Mouse (Mus musculus): ENCODE measurements at regions not wholly inside any gene's neighbourhood (a gene's known extent, or its start where the extent isn't known, plus 50 kb on each side); places are given as distances from the start of the nearest gene placed in this dataset.
A peak's percentile ranks its signal among the peaks of the same experiment; 100 is the strongest.

- WGBS = 54% methylated on average over 8 of the region's 8 CpGs
- H3K36me3 ChIP-seq (ENCODE audit: control insufficient read depth, insufficient read depth, low read length) = no peaks in the 10 kb centered on the region
- no peak overlapping the region for H3K27ac ChIP-seq (ENCODE audit: low read depth, low read length)
- H3K9me3 ChIP-seq (ENCODE audit: control insufficient read depth, low read length) = no peaks in the 10 kb centered on the region
- peaks cover 33% of the 10 kb centered on the region for H3K4me1 ChIP-seq (ENCODE audit: control insufficient read depth, insufficient read depth, low read depth, low read length)
- peak overlapping the region; percentile 42 for H3K9ac ChIP-seq (ENCODE audit: low read depth, low read length)
- H3K27me3 ChIP-seq (replicated peaks; ENCODE audit: control insufficient read depth, insufficient read depth, low read length) = no peaks in the 10 kb centered on the region
- ATAC-seq = no peak
- H3K4me2 ChIP-seq (ENCODE audit: low read length) = no peak overlapping the region
- H3K4me3 ChIP-seq (ENCODE audit: low read length) = no peak overlapping the region
Measured at GRCm38 (mm10) chr12:86830247-86830585, 54.4 kb downstream of the Irf2bpl start.

- ATAC-seq = no peak
Measured at GRCm38 (mm10) chr12:86829581-86830246, 54.9 kb downstream of the Irf2bpl start.

GRCm38 (mm10) chr12:86827241-86827606, 57.4 kb downstream of the Irf2bpl start:
- H3K4me2 ChIP-seq (ENCODE audit: low read length) = no peak overlapping the region
- H3K27ac ChIP-seq (ENCODE audit: low read depth, low read length) = peak overlapping the region; percentile 26
- no peaks in the 10 kb centered on the region for H3K27me3 ChIP-seq (replicated peaks; ENCODE audit: control insufficient read depth, insufficient read depth, low read length)
- H3K9ac ChIP-seq (ENCODE audit: low read depth, low read length) = no peak overlapping the region
- ATAC-seq = no peak
- 76% methylated on average over 2 of the region's 2 CpGs for WGBS
- H3K9me3 ChIP-seq (ENCODE audit: control insufficient read depth, low read length) = no peaks in the 10 kb centered on the region
- no peak overlapping the region for H3K4me3 ChIP-seq (ENCODE audit: low read length)
- peaks cover 53% of the 10 kb centered on the region for H3K4me1 ChIP-seq (ENCODE audit: control insufficient read depth, insufficient read depth, low read depth, low read length)
- no peaks in the 10 kb centered on the region for H3K36me3 ChIP-seq (ENCODE audit: control insufficient read depth, insufficient read depth, low read length)

More at GRCm38 (mm10) chr12:86829581-86830246, 54.9 kb downstream of the Irf2bpl start:
- Histone ChIP-seq H3K9me3 (ENCODE audit: control insufficient read depth, low read length) (no peaks in the 10 kb centered on the region), H3K4me3 (ENCODE audit: low read length) (no peak overlapping the region), H3K27me3 (replicated peaks; ENCODE audit: control insufficient read depth, insufficient read depth, low read length) (no peaks in the 10 kb centered on the region), H3K4me1 (ENCODE audit: control insufficient read depth, insufficient read depth, low read depth, low read length) (peaks cover 38% of the 10 kb centered on the region), H3K27ac (ENCODE audit: low read depth, low read length) (no peak overlapping the region), H3K4me2 (ENCODE audit: low read length) (no peak overlapping the region), H3K36me3 (ENCODE audit: control insufficient read depth, insufficient read depth, low read length) (no peaks in the 10 kb centered on the region), H3K9ac (ENCODE audit: low read depth, low read length) (peak overlapping the region; percentile 42)
- WGBS = 57% methylated on average over 16 of the region's 16 CpGs

GRCm38 (mm10) chr12:86826420-86827240, 58.0 kb downstream of the Irf2bpl start:
- H3K27ac ChIP-seq (ENCODE audit: low read depth, low read length) = peak overlapping the region; percentile 68
- H3K4me3 ChIP-seq (ENCODE audit: low read length) = no peak overlapping the region
- no peaks in the 10 kb centered on the region for H3K27me3 ChIP-seq (replicated peaks; ENCODE audit: control insufficient read depth, insufficient read depth, low read length)
- H3K4me1 ChIP-seq (ENCODE audit: control insufficient read depth, insufficient read depth, low read depth, low read length) = peaks cover 47% of the 10 kb centered on the region
- WGBS = 35% methylated on average over 13 of the region's 13 CpGs
- no peak overlapping the region for H3K9ac ChIP-seq (ENCODE audit: low read depth, low read length)
- no peaks in the 10 kb centered on the region for H3K36me3 ChIP-seq (ENCODE audit: control insufficient read depth, insufficient read depth, low read length)
- H3K9me3 ChIP-seq (ENCODE audit: control insufficient read depth, low read length) = no peaks in the 10 kb centered on the region
- no peak for ATAC-seq
- no peak overlapping the region for H3K4me2 ChIP-seq (ENCODE audit: low read length)

- Histone ChIP-seq H3K4me1 (ENCODE audit: control insufficient read depth, insufficient read depth, low read depth, low read length) (peaks cover 46% of the 10 kb centered on the region), H3K9ac (ENCODE audit: low read depth, low read length) (no peak overlapping the region), H3K27me3 (replicated peaks; ENCODE audit: control insufficient read depth, insufficient read depth, low read length) (no peaks in the 10 kb centered on the region), H3K9me3 (ENCODE audit: control insufficient read depth, low read length) (no peaks in the 10 kb centered on the region), H3K27ac (ENCODE audit: low read depth, low read length) (peak overlapping the region; percentile 99), H3K4me2 (ENCODE audit: low read length) (no peak overlapping the region), H3K36me3 (ENCODE audit: control insufficient read depth, insufficient read depth, low read length) (no peaks in the 10 kb centered on the region), H3K4me3 (ENCODE audit: low read length) (no peak overlapping the region)
- no peak for ATAC-seq
- WGBS = 36% methylated on average over 6 of the region's 6 CpGs
Measured at GRCm38 (mm10) chr12:86825584-86826419, 58.8 kb downstream of the Irf2bpl start.

- Histone ChIP-seq H3K4me2 (ENCODE audit: low read length) (peak overlapping the region; percentile 48), H3K4me1 (ENCODE audit: control insufficient read depth, insufficient read depth, low read depth, low read length) (peaks cover 43% of the 10 kb centered on the region), H3K9ac (ENCODE audit: low read depth, low read length) (peak overlapping the region; percentile 20), H3K4me3 (ENCODE audit: low read length) (no peak overlapping the region), H3K27me3 (replicated peaks; ENCODE audit: control insufficient read depth, insufficient read depth, low read length) (no peaks in the 10 kb centered on the region), H3K27ac (ENCODE audit: low read depth, low read length) (peak overlapping the region; percentile 99), H3K36me3 (ENCODE audit: control insufficient read depth, insufficient read depth, low read length) (no peaks in the 10 kb centered on the region), H3K9me3 (ENCODE audit: control insufficient read depth, low read length) (no peaks in the 10 kb centered on the region)
- 7% methylated on average over 14 of the region's 14 CpGs for WGBS
- ATAC-seq = peak; percentile 43
Measured at GRCm38 (mm10) chr12:86824860-86825583, 59.6 kb downstream of the Irf2bpl start.

GRCm38 (mm10) chr12:86823855-86824589, 60.6 kb downstream of the Irf2bpl start:
- H3K27me3 ChIP-seq (replicated peaks; ENCODE audit: control insufficient read depth, insufficient read depth, low read length) = no peaks in the 10 kb centered on the region
- H3K4me1 ChIP-seq (ENCODE audit: control insufficient read depth, insufficient read depth, low read depth, low read length) = peaks cover 41% of the 10 kb centered on the region
- peak; percentile 92 for ATAC-seq
- peak overlapping the region; percentile 69 for H3K9ac ChIP-seq (ENCODE audit: low read depth, low read length)
- under 1% methylated on average over 29 of the region's 29 CpGs for WGBS
- no peaks in the 10 kb centered on the region for H3K9me3 ChIP-seq (ENCODE audit: control insufficient read depth, low read length)
- H3K27ac ChIP-seq (ENCODE audit: low read depth, low read length) = peak overlapping the region; percentile 99
- no peaks in the 10 kb centered on the region for H3K36me3 ChIP-seq (ENCODE audit: control insufficient read depth, insufficient read depth, low read length)
- H3K4me3 ChIP-seq (ENCODE audit: low read length) = peak overlapping the region; percentile 21; the same call in 1 of the 2 replicates
- H3K4me2 ChIP-seq (ENCODE audit: low read length) = peak overlapping the region; percentile 48

- H3K36me3 ChIP-seq (ENCODE audit: control insufficient read depth, insufficient read depth, low read length) = no peaks in the 10 kb centered on the region
- peak overlapping the region; percentile 21; the same call in 1 of the 2 replicates for H3K4me3 ChIP-seq (ENCODE audit: low read length)
Measured at GRCm38 (mm10) chr12:86823488-86823854, 61.1 kb downstream of the Irf2bpl start.

More at GRCm38 (mm10) chr12:86823488-86823854, 61.1 kb downstream of the Irf2bpl start:
- no peak for ATAC-seq
- WGBS = 23% methylated on average over 4 of the region's 4 CpGs
- H3K27me3 ChIP-seq (replicated peaks; ENCODE audit: control insufficient read depth, insufficient read depth, low read length) = no peaks in the 10 kb centered on the region
- H3K9ac ChIP-seq (ENCODE audit: low read depth, low read length) = peak overlapping the region; percentile 69
- H3K4me2 ChIP-seq (ENCODE audit: low read length) = peak overlapping the region; percentile 48
- H3K9me3 ChIP-seq (ENCODE audit: control insufficient read depth, low read length) = no peaks in the 10 kb centered on the region
- H3K4me1 ChIP-seq (ENCODE audit: control insufficient read depth, insufficient read depth, low read depth, low read length) = peaks cover 41% of the 10 kb centered on the region
- H3K27ac ChIP-seq (ENCODE audit: low read depth, low read length) = peak overlapping the region; percentile 99

Measured in hindbrain, embryonic 16.5 days (tissue).